8 mouse cellular contexts compared by ENCODE assay signal in the genomic region with DNA sequence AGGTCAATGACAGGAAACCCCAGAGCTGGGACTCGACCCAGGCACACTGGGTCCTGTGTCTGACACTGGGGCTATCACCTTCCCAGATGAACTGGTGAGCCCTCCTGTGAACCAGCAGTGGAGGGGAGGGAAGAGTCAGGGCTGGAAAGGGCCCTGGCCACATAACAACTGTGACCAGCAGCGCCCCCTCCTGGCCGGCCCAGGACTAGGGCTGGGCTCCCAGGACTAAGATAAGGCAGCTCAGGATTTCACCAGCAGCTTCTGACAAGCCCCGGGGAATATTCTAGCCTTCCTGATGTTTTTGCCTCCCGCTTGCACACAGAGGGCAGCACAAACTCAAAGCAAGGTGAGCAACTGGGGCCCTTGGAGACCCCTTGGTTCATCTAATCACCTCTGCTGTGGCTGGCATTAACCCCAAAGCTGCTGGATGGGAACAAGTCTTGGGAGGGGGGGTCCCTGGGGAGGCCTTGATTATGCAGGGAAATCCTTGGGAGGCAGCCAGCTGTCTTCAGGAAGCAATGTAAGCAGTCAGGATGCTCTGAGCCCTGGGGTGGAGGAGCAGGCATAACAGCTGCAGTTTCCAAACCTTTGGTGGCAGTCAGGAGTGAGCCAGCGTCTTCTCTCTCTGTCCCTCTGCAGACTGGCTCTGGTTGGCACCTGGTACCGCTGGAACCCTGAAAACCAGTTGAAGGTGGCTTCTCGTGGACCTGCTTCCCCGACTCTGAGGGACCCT. TPM values are rescaled to one million over a fixed set of nuclear protein-coding genes. Genes with fewer than 3 reads are reported as not detected.
DNase-seq lines count a peak whose midpoint lies in the region; ATAC-seq and TF ChIP-seq lines count a peak whose summit lies in the region.

A gene (minus strand): TSS at position 683 of the 733 bp plus-strand sequence.

- peak; percentile 82 for ATAC-seq in megakaryocyte progenitor cell, adult 5-6 weeks (replicated peaks; ENCODE audit: poor library complexity)
- no peak for ATAC-seq in erythroblast, adult 5-6 weeks (replicated peaks; ENCODE audit: low FRiP score, poor library complexity, severe bottlenecking)

- H3K4me3 ChIP-seq in ES-Bruce4 (ENCODE audit: low read depth, low read length), result no peak within 1 kb of the TSS
- no peak within 1 kb of the TSS for H3K4me3 ChIP-seq in spleen, adult 2 months (ENCODE audit: extremely low read depth, insufficient read depth, insufficient read length)

- no peak for TF ChIP-seq EP300 in ES-Bruce4 (IDR thresholded peaks at IDR 0.05; ENCODE audit: insufficient read depth, low read depth, low read length)

- H3K9me3 ChIP-seq in ES-Bruce4 (replicated peaks; ENCODE audit: control insufficient read depth, insufficient read depth, low read length, poor library complexity, severe bottlenecking), result no peaks in the 10 kb centered on the region

- H3K27ac ChIP-seq in ES-Bruce4 (ENCODE audit: insufficient read depth, low read length), result no peak within 1 kb of the TSS
- no peak within 1 kb of the TSS for H3K27ac ChIP-seq in spleen, adult 2 months (ENCODE audit: insufficient read depth, low read length)

- H3K27me3 ChIP-seq in ES-Bruce4 (ENCODE audit: control insufficient read depth, insufficient read depth, low read length, poor library complexity, severe bottlenecking), result no peaks in the 10 kb centered on the region
- no peaks in the 10 kb centered on the region for H3K27me3 ChIP-seq in spleen, adult 2 months (ENCODE audit: control insufficient read depth, insufficient read depth, low read length)

- H3K9ac ChIP-seq in ES-Bruce4 (ENCODE audit: low read depth, poor library complexity, severe bottlenecking), result no peak within 1 kb of the TSS

- no peaks in the 10 kb centered on the region for H3K36me3 ChIP-seq in ES-Bruce4 (ENCODE audit: control insufficient read depth, insufficient read depth, low read length, poor library complexity, severe bottlenecking)
- H3K36me3 ChIP-seq in spleen, adult 2 months (ENCODE audit: control insufficient read depth, insufficient read depth, low read length), result no peaks in the 10 kb centered on the region

- TF ChIP-seq CTCF in ES-Bruce4 (IDR thresholded peaks at IDR 0.05; ENCODE audit: low read depth, low read length), result peak; percentile 88
- TF ChIP-seq CTCF in spleen, adult 2 months (IDR thresholded peaks at IDR 0.05; ENCODE audit: extremely low read depth, insufficient read depth, insufficient read length, insufficient replicate concordance), result peak; percentile 83

- no peak for TF ChIP-seq POLR2A in ES-Bruce4 (IDR thresholded peaks at IDR 0.05; ENCODE audit: insufficient read depth, low read length)
- no peak for TF ChIP-seq POLR2A in spleen, adult 2 months (IDR thresholded peaks at IDR 0.05; ENCODE audit: low read depth, low read length)

- H3K4me1 ChIP-seq in ES-Bruce4 (ENCODE audit: control insufficient read depth, insufficient read depth, low read length), result no peaks in the 10 kb centered on the region
- H3K4me1 ChIP-seq in spleen, adult 2 months (ENCODE audit: control insufficient read depth, insufficient read depth, insufficient read length), result no peaks in the 10 kb centered on the region

- peak; percentile 73 to 74 for DNase-seq in adrenal gland, adult 18-20 months (ENCODE audit: low spot score in 2 of 2)
- peak; percentile 74 for DNase-seq in embryo, embryonic 9.5 days (ENCODE audit: extremely low spot score)
- DNase-seq in heart, postnatal 10 days, result peak; percentile 82 to 90
- DNase-seq in layer of hippocampus, postnatal 10 days (ENCODE audit: low spot score in 2 of 2), result peak; percentile 63 to 69
- peak; percentile 17 to 71 for DNase-seq in spleen, adult 2 months (ENCODE audit: low read depth in 1 of 2, low spot score in 2 of 2)

- intact Hi-C loops in heart, postnatal 10 days (cut with DNase I), result loop anchor here (5.0 kb wide), 1 partner anchor 98 kb away; no protein-coding TSS in a partner anchor

- 41% methylated on average over 9 of the region's 9 CpGs for WGBS in spleen, adult 2 months

RNA-seq across cellular contexts. Expression of the gene that starts here (rescaled TPM):
- polyA plus RNA-seq in ES-Bruce4 (2011; ENCODE audit: insufficient read depth, insufficient read length, low read depth, missing spikeins), result 1.8 and 2.4 TPM in 2 replicates
- 1 to 10 TPM; 1.8 TPM for total RNA-seq in adrenal gland, adult 18-20 months (2021)
- total RNA-seq in heart, postnatal 10 days (2021), result under 1 TPM; 0.91 to 0.97 TPM
- under 1 TPM; 0.43 to 0.62 TPM for total RNA-seq in layer of hippocampus, postnatal 10 days (2021)
- not detected in 2 replicates for total RNA-seq in megakaryocyte progenitor cell, adult 5-6 weeks (2015)
- not detected in 2 replicates for total RNA-seq in megakaryocyte progenitor cell, adult 5-6 weeks (2017)
- 5.3 and 6.7 TPM in 2 replicates for polyA plus RNA-seq in spleen, adult 2 months (2012; rRNA removed)
- not detected in 2 replicates for total RNA-seq in erythroblast, adult 5-6 weeks (2015; ENCODE audit: low replicate concordance)
- not detected in 2 replicates for total RNA-seq in erythroblast, adult 5-6 weeks (2017; ENCODE audit: low replicate concordance)

Comparison
In these comparisons a context has a peak if more than half of its experiments do, and no peak if none do; other contexts are left out.
1. Peak in DNase-seq in heart, postnatal 10 days; RNA of the gene not detected or under 1 TPM.
2. Peak in DNase-seq in layer of hippocampus, postnatal 10 days; RNA of the gene not detected or under 1 TPM.
3. Peak in ATAC-seq in megakaryocyte progenitor cell, adult 5-6 weeks; RNA of the gene not detected or under 1 TPM.